Mouse (Mus musculus): ENCODE results near the gene Ackr2. TPM values are rescaled to one million over a fixed set of nuclear protein-coding genes. Genes with fewer than 3 reads are reported as not detected.
A peak's percentile ranks its signal among the peaks of the same experiment; 100 is the strongest.

Ackr2 gene
- 0.23 and 0.24 TPM in 2 replicates for polyA plus RNA-seq (2014; fragmentation: Nextera tagmentation; extraction: Ambion mirVana)

GRCm38 (mm10) chr9:121898245-121898644 is at the start of gene Ackr2:
Gene Ackr2, plus strand, starts transcription at chr9:121898355.
- 82% methylated on average over 9 of the region's 9 CpGs for WGBS
- Histone ChIP-seq H3K9ac (ENCODE audit: low read length) (no peak within 1 kb of the TSS), H3K27ac (ENCODE audit: low read depth) (peak within 1 kb of the TSS; percentile 78; the same call in 1 of the 2 replicates), H3K9me3 (ENCODE audit: control insufficient read depth, low read length) (no peaks in the 10 kb centered on the region), H3K27me3 (replicated peaks; ENCODE audit: control insufficient read depth, insufficient read depth, low read length) (no peaks in the 10 kb centered on the region), H3K4me3 (ENCODE audit: low read depth, low read length) (no peak within 1 kb of the TSS), H3K4me1 (replicated peaks; ENCODE audit: control insufficient read depth, insufficient read depth, low read length) (no peaks in the 10 kb centered on the region), H3K4me2 (ENCODE audit: low read length) (no peak within 1 kb of the TSS), H3K36me3 (ENCODE audit: control insufficient read depth, insufficient read depth, low read length) (no peaks in the 10 kb centered on the region)
- ATAC-seq (replicated peaks; ENCODE audit: low FRiP score, low TSS enrichment, low read depth) (no peak), DNase-seq (ENCODE audit: low spot score) (no peak)

GRCm38 (mm10) chr9:121854246-121854645 is 43.9 kb upstream of the Ackr2 start:
- 84% methylated on average over 3 of the region's 3 CpGs for WGBS
- Histone ChIP-seq H3K9me3 (ENCODE audit: control insufficient read depth, low read length) (no peaks in the 10 kb centered on the region), H3K4me1 (replicated peaks; ENCODE audit: control insufficient read depth, insufficient read depth, low read length) (0 out of 2 replicates have a peak, but pooled peaks cover 6% of the 10 kb centered on the region), H3K4me3 (ENCODE audit: low read depth, low read length) (no peak overlapping the region), H3K4me2 (ENCODE audit: low read length) (no peak overlapping the region), H3K27ac (ENCODE audit: low read depth) (no peak overlapping the region), H3K27me3 (replicated peaks; ENCODE audit: control insufficient read depth, insufficient read depth, low read length) (no peaks in the 10 kb centered on the region), H3K36me3 (ENCODE audit: control insufficient read depth, insufficient read depth, low read length) (peaks cover 25% of the 10 kb centered on the region), H3K9ac (ENCODE audit: low read length) (no peak overlapping the region)
- no peak for ATAC-seq (replicated peaks; ENCODE audit: low FRiP score, low TSS enrichment, low read depth)
- no peak for DNase-seq (ENCODE audit: low spot score)

GRCm38 (mm10) chr9:121856649-121857416 is 41.3 kb upstream of the Ackr2 start:
- Histone ChIP-seq H3K9ac (ENCODE audit: low read length) (peak overlapping the region; percentile 82), H3K27ac (ENCODE audit: low read depth) (peak overlapping the region; percentile 98), H3K4me1 (replicated peaks; ENCODE audit: control insufficient read depth, insufficient read depth, low read length) (0 out of 2 replicates have a peak, but pooled peaks cover 6% of the 10 kb centered on the region), H3K4me2 (ENCODE audit: low read length) (peak overlapping the region; percentile 83), H3K9me3 (ENCODE audit: control insufficient read depth, low read length) (no peaks in the 10 kb centered on the region), H3K36me3 (ENCODE audit: control insufficient read depth, insufficient read depth, low read length) (peaks cover 6% of the 10 kb centered on the region), H3K27me3 (replicated peaks; ENCODE audit: control insufficient read depth, insufficient read depth, low read length) (no peaks in the 10 kb centered on the region), H3K4me3 (ENCODE audit: low read depth, low read length) (peak overlapping the region; percentile 80)
- no peak for DNase-seq (ENCODE audit: low spot score)
- ATAC-seq (replicated peaks; ENCODE audit: low FRiP score, low TSS enrichment, low read depth) = peak; percentile 20; the same call in 1 of the 2 replicates
- 2% methylated on average over 39 of the region's 39 CpGs for WGBS

GRCm38 (mm10) chr9:121857474-121858152 is 40.5 kb upstream of the Ackr2 start:
- peak overlapping the region; percentile 80 for H3K4me3 ChIP-seq (ENCODE audit: low read depth, low read length)
- peak overlapping the region; percentile 82 for H3K9ac ChIP-seq (ENCODE audit: low read length)
- peak overlapping the region; percentile 98 for H3K27ac ChIP-seq (ENCODE audit: low read depth)
- peak overlapping the region; percentile 83 for H3K4me2 ChIP-seq (ENCODE audit: low read length)
- H3K27me3 ChIP-seq (replicated peaks; ENCODE audit: control insufficient read depth, insufficient read depth, low read length) = no peaks in the 10 kb centered on the region
- WGBS = under 1% methylated on average over 70 of the region's 70 CpGs
- ATAC-seq (replicated peaks; ENCODE audit: low FRiP score, low TSS enrichment, low read depth) (peak; percentile 99), DNase-seq (ENCODE audit: low spot score) (peak; percentile 98)
- H3K9me3 ChIP-seq (ENCODE audit: control insufficient read depth, low read length) = no peaks in the 10 kb centered on the region
- no peaks in the 10 kb centered on the region for H3K36me3 ChIP-seq (ENCODE audit: control insufficient read depth, insufficient read depth, low read length)
- H3K4me1 ChIP-seq (replicated peaks; ENCODE audit: control insufficient read depth, insufficient read depth, low read length) = 0 out of 2 replicates have a peak, but pooled peaks cover 6% of the 10 kb centered on the region

GRCm38 (mm10) chr9:121858153-121858488 is 40.0 kb upstream of the Ackr2 start, which contains the start of gene Higd1a:
Gene Higd1a, minus strand, starts transcription at chr9:121858362.
- Histone ChIP-seq H3K4me2 (ENCODE audit: low read length) (peak within 1 kb of the TSS; percentile 83), H3K9ac (ENCODE audit: low read length) (peak within 1 kb of the TSS; percentile 82), H3K27me3 (replicated peaks; ENCODE audit: control insufficient read depth, insufficient read depth, low read length) (no peaks in the 10 kb centered on the region), H3K27ac (ENCODE audit: low read depth) (peak within 1 kb of the TSS; percentile 98), H3K36me3 (ENCODE audit: control insufficient read depth, insufficient read depth, low read length) (no peaks in the 10 kb centered on the region), H3K4me1 (replicated peaks; ENCODE audit: control insufficient read depth, insufficient read depth, low read length) (0 out of 2 replicates have a peak, but pooled peaks cover 6% of the 10 kb centered on the region), H3K9me3 (ENCODE audit: control insufficient read depth, low read length) (no peaks in the 10 kb centered on the region), H3K4me3 (ENCODE audit: low read depth, low read length) (peak within 1 kb of the TSS; percentile 80)
- 17% methylated on average over 6 of the region's 6 CpGs for WGBS
- DNase-seq (ENCODE audit: low spot score) (no peak), ATAC-seq (replicated peaks; ENCODE audit: low FRiP score, low TSS enrichment, low read depth) (no peak)

GRCm38 (mm10) chr9:121859345-121859744 is 38.8 kb upstream of the Ackr2 start:
- 96% methylated on average over 2 of the region's 2 CpGs for WGBS
- no peak overlapping the region for H3K27ac ChIP-seq (ENCODE audit: low read depth)
- no peak for ATAC-seq (replicated peaks; ENCODE audit: low FRiP score, low TSS enrichment, low read depth)
- no peaks in the 10 kb centered on the region for H3K9me3 ChIP-seq (ENCODE audit: control insufficient read depth, low read length)
- H3K27me3 ChIP-seq (replicated peaks; ENCODE audit: control insufficient read depth, insufficient read depth, low read length) = no peaks in the 10 kb centered on the region
- no peak overlapping the region for H3K4me3 ChIP-seq (ENCODE audit: low read depth, low read length)
- DNase-seq (ENCODE audit: low spot score) = no peak
- no peak overlapping the region for H3K4me2 ChIP-seq (ENCODE audit: low read length)
- no peak overlapping the region for H3K9ac ChIP-seq (ENCODE audit: low read length)
- 0 out of 2 replicates have a peak, but pooled peaks cover 6% of the 10 kb centered on the region for H3K4me1 ChIP-seq (replicated peaks; ENCODE audit: control insufficient read depth, insufficient read depth, low read length)
- H3K36me3 ChIP-seq (ENCODE audit: control insufficient read depth, insufficient read depth, low read length) = no peaks in the 10 kb centered on the region

- no peak overlapping the region for H3K9ac ChIP-seq (ENCODE audit: low read length)
- H3K4me3 ChIP-seq (ENCODE audit: low read depth, low read length) = no peak overlapping the region
- no peak overlapping the region for H3K4me2 ChIP-seq (ENCODE audit: low read length)
- peaks cover 16% of the 10 kb centered on the region for H3K4me1 ChIP-seq (replicated peaks; ENCODE audit: control insufficient read depth, insufficient read depth, low read length)
- H3K9me3 ChIP-seq (ENCODE audit: control insufficient read depth, low read length) = no peaks in the 10 kb centered on the region
- DNase-seq (ENCODE audit: low spot score) (no peak), ATAC-seq (replicated peaks; ENCODE audit: low FRiP score, low TSS enrichment, low read depth) (no peak)
- no peaks in the 10 kb centered on the region for H3K36me3 ChIP-seq (ENCODE audit: control insufficient read depth, insufficient read depth, low read length)
- H3K27ac ChIP-seq (ENCODE audit: low read depth) = no peak overlapping the region
- WGBS = 88% methylated on average over 2 of the region's 2 CpGs
- H3K27me3 ChIP-seq (replicated peaks; ENCODE audit: control insufficient read depth, insufficient read depth, low read length) = no peaks in the 10 kb centered on the region
These were observed 37.2 kb upstream of the Ackr2 start for GRCm38 (mm10) chr9:121860921-121861320.

- H3K4me1 ChIP-seq (replicated peaks; ENCODE audit: control insufficient read depth, insufficient read depth, low read length) = peaks cover 18% of the 10 kb centered on the region
- no peaks in the 10 kb centered on the region for H3K27me3 ChIP-seq (replicated peaks; ENCODE audit: control insufficient read depth, insufficient read depth, low read length)
- no peak overlapping the region for H3K27ac ChIP-seq (ENCODE audit: low read depth)
- H3K4me3 ChIP-seq (ENCODE audit: low read depth, low read length) = no peak overlapping the region
- DNase-seq (ENCODE audit: low spot score) (no peak), ATAC-seq (replicated peaks; ENCODE audit: low FRiP score, low TSS enrichment, low read depth) (no peak)
- H3K9me3 ChIP-seq (ENCODE audit: control insufficient read depth, low read length) = no peaks in the 10 kb centered on the region
- H3K36me3 ChIP-seq (ENCODE audit: control insufficient read depth, insufficient read depth, low read length) = no peaks in the 10 kb centered on the region
- 36% methylated on average over 4 of the region's 4 CpGs for WGBS
- H3K9ac ChIP-seq (ENCODE audit: low read length) = no peak overlapping the region
- no peak overlapping the region for H3K4me2 ChIP-seq (ENCODE audit: low read length)
These were observed 33.3 kb upstream of the Ackr2 start for GRCm38 (mm10) chr9:121864837-121865236.

Measured in intestine, embryonic 14.5 days (tissue).